Mouse (Mus musculus): ENCODE measurements around the gene Ormdl3. TPM values are rescaled to one million over a fixed set of nuclear protein-coding genes. Genes with fewer than 3 reads are reported as not detected.

Ormdl3 gene
- total and polyA plus RNA-seq, 3 experiments: 32.5 to 45.1 (median 32.9) TPM

GRCm38 (mm10) chr11:98546529-98547307 lies 40.5 kb downstream of the Ormdl3 start:
- Histone ChIP-seq H3K4me1 (ENCODE audit: control insufficient read depth in 1 of 2, insufficient read depth in 2 of 2) (peaks cover 5 to 58% of the 10 kb centered on the region in 2 experiments; a peak in 3 of 4 replicates), H3K4me2 (ENCODE audit: insufficient read depth, low read depth, poor library complexity, severe bottlenecking) (peak overlapping the region; percentile 94), H3K4me3 (replicated peaks in 1 of 3; ENCODE audit: low read depth in 2 of 3, low read length in 2 of 3, poor library complexity in 1 of 3) (peak overlapping the region; percentile 69 to 80 (median 77)), H3K27ac (ENCODE audit: insufficient read depth, low read depth) (peak overlapping the region; percentile 82), H3K27me3 (replicated peaks) (no peaks in the 10 kb centered on the region), H3K9ac (ENCODE audit: insufficient read depth, low read depth) (peak overlapping the region; percentile 86), H3K79me2 (replicated peaks; ENCODE audit: control insufficient read depth, extremely low read depth, insufficient read depth, poor library complexity, severe bottlenecking) (peaks cover 43% of the 10 kb centered on the region), H3K36me3 (replicated peaks in 1 of 2; ENCODE audit: control insufficient read depth in 1 of 2, insufficient read depth in 1 of 2, low read length in 1 of 2) (peaks cover 3 to 8% of the 10 kb centered on the region in 2 experiments), H3K9me3 (replicated peaks; ENCODE audit: low read length) (no peaks in the 10 kb centered on the region)
- peak; percentile 53 for DNase-seq (ENCODE audit: extremely low read depth)
- dilution Hi-C loops (cut with MboI; ENCODE audit: extremely low pct_ligation_motif_present, extremely low pct_unique_long_range_greater_than_20kb, low sequenced_read_pairs) (no loop called here), in situ Hi-C loops (cut with MboI; ENCODE audit: low pct_ligation_motif_present, low pct_unique_long_range_greater_than_20kb, low sequenced_read_pairs) (loop anchor here (5.0 kb wide), 1 partner anchor 69 kb away; no protein-coding TSS in a partner anchor)
- TF ChIP-seq E2F4 (IDR thresholded peaks at IDR 0.05; ENCODE audit: insufficient replicate concordance, low read depth, low read length): no peak
- TF ChIP-seq ELF1 (IDR thresholded peaks at IDR 0.05; ENCODE audit: low read depth, low read length): no peak
- TF ChIP-seq MYC (IDR thresholded peaks at IDR 0.05; ENCODE audit: low read depth, low read length): no peak
- no peak for TF ChIP-seq RAD21 (IDR thresholded peaks at IDR 0.05; ENCODE audit: low read depth, low read length)
- TF ChIP-seq RCOR1 (conservative IDR thresholded peaks at IDR 0.05; ENCODE audit: low read depth, low read length): no peak
- 0 out of 2 replicates have a peak, but pooled peaks have one; percentile 3 for TF ChIP-seq CHD1 (IDR thresholded peaks at IDR 0.05; ENCODE audit: low read depth, low read length)
- TF ChIP-seq CTCF (conservative IDR thresholded peaks at IDR 0.05 in 1 of 2, IDR thresholded peaks at IDR 0.05 in 1 of 2; ENCODE audit: low read depth in 2 of 2, low read length in 2 of 2): no peak
- TF ChIP-seq ZNF384 (IDR thresholded peaks at IDR 0.05; ENCODE audit: low read depth, low read length): no peak; the same call in 1 of the 2 replicates
- peak; percentile 16; the same call in 1 of the 2 replicates for TF ChIP-seq SIN3A (IDR thresholded peaks at IDR 0.05; ENCODE audit: low read length)
- TF ChIP-seq USF1 (IDR thresholded peaks at IDR 0.05; ENCODE audit: low read depth, low read length): no peak
- peak; percentile 40; the same call in 1 of the 2 replicates for TF ChIP-seq TBP (conservative IDR thresholded peaks at IDR 0.05; ENCODE audit: low read depth, low read length)
- TF ChIP-seq ZKSCAN1 (IDR thresholded peaks at IDR 0.05; ENCODE audit: borderline replicate concordance, low read depth, low read length): no peak
- TF ChIP-seq POLR2A (IDR thresholded peaks at IDR 0.05; ENCODE audit: low read depth, low read length): peak; percentile 61
- peak; percentile 70; the same call in 1 of the 2 replicates for TF ChIP-seq ZMIZ1 (IDR thresholded peaks at IDR 0.05; ENCODE audit: low read depth, low read length)
- no peak for TF ChIP-seq ZC3H11A (IDR thresholded peaks at IDR 0.05; ENCODE audit: low read depth, low read length)
- TF ChIP-seq PAX5 (IDR thresholded peaks at IDR 0.05; ENCODE audit: low read length): no peak
- TF ChIP-seq USF2 (conservative IDR thresholded peaks at IDR 0.05; ENCODE audit: low read depth, low read length): no peak
- peak; percentile 58; the same call in 1 of the 2 replicates for TF ChIP-seq NRF1 (IDR thresholded peaks at IDR 0.05; ENCODE audit: low read depth, low read length)
- TF ChIP-seq HCFC1 (IDR thresholded peaks at IDR 0.05; ENCODE audit: low read depth, low read length): no peak; the same call in 1 of the 2 replicates
- peak; percentile 88 for TF ChIP-seq MAX (IDR thresholded peaks at IDR 0.05; ENCODE audit: low read length)
- no peak for TF ChIP-seq UBTF (IDR thresholded peaks at IDR 0.05; ENCODE audit: low read depth, low read length)
- TF ChIP-seq MXI1 (IDR thresholded peaks at IDR 0.05; ENCODE audit: low read depth, low read length): peak; percentile 68
- TF ChIP-seq MEF2A (IDR thresholded peaks at IDR 0.05; ENCODE audit: borderline replicate concordance, low read depth, low read length): no peak
- no peak for TF ChIP-seq JUN (IDR thresholded peaks at IDR 0.05; ENCODE audit: insufficient read depth, low read depth, low read length)
- peak; percentile 95 for TF ChIP-seq BHLHE40 (IDR thresholded peaks at IDR 0.05; ENCODE audit: low read depth, low read length)
- TF ChIP-seq JUND (conservative IDR thresholded peaks at IDR 0.05; ENCODE audit: low read depth, low read length): no peak
- TF ChIP-seq POLR2AphosphoS2 (IDR thresholded peaks at IDR 0.05; ENCODE audit: low read depth, low read length): peak; percentile 81
- TF ChIP-seq TCF12 (IDR thresholded peaks at IDR 0.05; ENCODE audit: low read depth, low read length): no peak
- peak; percentile 70 for TF ChIP-seq MAZ (IDR thresholded peaks at IDR 0.05; ENCODE audit: low read depth, low read length)
- no peak for TF ChIP-seq KAT2A (IDR thresholded peaks at IDR 0.05; ENCODE audit: insufficient replicate concordance, low read length)
- no peak for TF ChIP-seq GABPA (IDR thresholded peaks at IDR 0.05; ENCODE audit: insufficient replicate concordance, low read depth, low read length)
- TF ChIP-seq CHD2 (IDR thresholded peaks at IDR 0.05; ENCODE audit: low read length): 0 out of 2 replicates have a peak, but pooled peaks have one; percentile 41
- peak; percentile 22; the same call in 1 of the 2 replicates for TF ChIP-seq NELFE (IDR thresholded peaks at IDR 0.05; ENCODE audit: low read depth, low read length)
- peak; percentile 34; the same call in 1 of the 2 replicates for TF ChIP-seq ETS1 (conservative IDR thresholded peaks at IDR 0.05; ENCODE audit: low read depth, low read length)
- no peak for TF ChIP-seq IRF4 (IDR thresholded peaks at IDR 0.05; ENCODE audit: low read depth, low read length)
- no peak for TF ChIP-seq MAFK (IDR thresholded peaks at IDR 0.05; ENCODE audit: insufficient replicate concordance, low read length)
- peak; percentile 1; the same call in 1 of the 2 replicates for TF ChIP-seq SMC3 (IDR thresholded peaks at IDR 0.05; ENCODE audit: low read depth, low read length)
- no peak for TF ChIP-seq EP300 (IDR thresholded peaks at IDR 0.05; ENCODE audit: low read length)
